Mouse (Mus musculus): ENCODE data around the gene Lzic.
"Not testable (repeated sequence)": the region's sequence is repeated elsewhere in the genome, so short reads cannot be mapped to it uniquely, and the experiment has no call there.

Gene Lzic

DNA sequence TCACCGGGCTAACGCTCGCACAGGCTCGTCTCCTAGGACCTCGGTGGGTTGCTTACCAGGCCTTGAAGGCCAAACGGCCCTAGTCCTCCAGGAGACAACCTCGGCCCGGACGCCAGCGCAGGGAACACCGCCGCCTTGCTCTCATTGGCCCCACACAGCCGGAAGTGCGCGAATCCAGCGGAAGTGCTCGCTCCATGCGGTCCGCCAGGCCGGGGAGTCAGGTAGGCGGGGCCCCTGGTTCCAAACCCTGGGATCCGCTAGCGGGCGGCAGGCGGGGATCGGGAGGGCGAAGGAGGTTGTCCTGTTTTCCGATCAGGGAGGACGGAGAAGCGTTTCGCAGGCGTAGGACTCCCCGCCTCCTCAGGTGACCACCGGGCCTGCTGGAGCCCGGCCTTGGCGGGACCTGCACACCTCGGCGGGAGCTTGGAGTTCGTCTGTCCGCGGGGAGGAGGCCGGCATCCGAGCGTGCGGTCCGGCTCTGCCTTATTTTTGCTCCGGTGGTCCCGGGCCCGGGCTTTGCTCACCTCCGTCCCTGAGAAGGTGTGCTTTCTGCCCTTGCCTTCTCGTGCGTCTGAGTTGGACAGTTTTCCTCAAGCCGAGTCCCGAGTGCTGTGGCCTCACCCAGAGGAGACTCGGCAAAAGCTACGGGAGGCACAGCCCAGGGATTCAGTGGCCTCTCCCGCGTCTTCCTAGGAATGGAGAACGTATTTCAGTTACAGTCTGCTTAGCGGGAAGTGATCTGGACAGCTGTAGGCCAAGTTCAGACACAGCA, at the start of gene Lzic, which contains the start of gene Nmnat1:
TSS of gene Lzic (plus strand) at position 177 of the 772 bp plus-strand sequence.
TSS of gene Nmnat1 (minus strand) at position 150 of the 772 bp plus-strand sequence.
- peak; percentile 89 for DNase-seq

DNA sequence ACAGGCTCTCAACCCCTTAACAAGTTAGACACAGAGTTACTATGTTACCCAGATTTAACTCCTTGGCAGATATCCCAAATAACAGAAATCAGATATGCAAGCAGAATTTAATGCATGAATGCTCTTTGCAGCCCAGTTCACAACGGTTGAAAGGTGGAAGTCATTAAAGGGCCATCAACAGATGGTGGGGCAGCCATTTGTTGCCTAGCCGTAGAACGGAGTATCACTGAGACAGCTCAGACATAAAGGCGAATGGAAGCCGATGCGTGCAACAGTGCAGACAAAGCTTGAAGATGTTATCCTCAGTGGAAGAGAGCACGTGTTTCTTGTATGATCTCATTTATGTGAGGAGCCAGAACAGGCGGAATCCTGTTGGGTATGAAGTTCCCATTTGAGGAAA, 44.5 kb upstream of the Lzic start:
- DNase-seq, result no peak

DNA sequence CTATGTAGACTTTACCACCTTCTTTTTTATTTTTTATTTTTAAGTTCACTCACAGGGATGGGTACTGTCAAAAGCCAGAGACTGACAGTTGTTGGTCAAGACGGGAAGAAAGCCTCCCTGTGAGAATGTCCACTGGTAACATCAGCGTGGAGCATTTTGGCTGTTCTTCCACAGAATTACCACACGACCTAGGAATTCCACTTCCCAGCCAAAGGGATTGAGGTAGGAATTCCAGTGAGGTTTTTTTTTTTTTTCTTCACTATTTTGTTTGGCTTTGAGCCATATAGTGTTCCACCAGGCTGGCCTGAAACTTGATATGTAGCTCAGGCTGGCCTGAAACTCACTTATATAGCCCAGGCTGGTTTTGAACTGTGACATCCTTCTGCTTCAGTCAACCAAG, 42.6 kb upstream of the Lzic start:
- no peak for DNase-seq

DNA sequence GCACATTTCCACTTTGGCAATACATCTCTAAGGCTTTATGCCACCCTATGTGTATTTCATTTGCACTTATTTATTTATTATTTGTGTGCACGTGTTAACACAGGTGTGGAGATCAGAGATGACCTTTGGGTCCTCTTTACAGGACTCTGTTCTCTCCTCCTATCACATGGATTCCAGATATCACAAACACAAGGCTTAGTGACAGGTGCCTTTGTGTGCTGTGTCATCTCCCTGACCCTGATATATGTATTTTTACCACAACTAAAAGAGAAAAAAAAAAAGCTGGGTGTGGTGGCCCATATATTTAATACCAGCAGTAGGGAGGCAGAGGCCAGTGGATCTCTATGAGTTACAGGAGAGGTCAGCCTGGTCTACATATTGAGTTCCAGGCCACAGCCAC, 40.6 kb upstream of the Lzic start:
- DNase-seq, result no peak

DNA sequence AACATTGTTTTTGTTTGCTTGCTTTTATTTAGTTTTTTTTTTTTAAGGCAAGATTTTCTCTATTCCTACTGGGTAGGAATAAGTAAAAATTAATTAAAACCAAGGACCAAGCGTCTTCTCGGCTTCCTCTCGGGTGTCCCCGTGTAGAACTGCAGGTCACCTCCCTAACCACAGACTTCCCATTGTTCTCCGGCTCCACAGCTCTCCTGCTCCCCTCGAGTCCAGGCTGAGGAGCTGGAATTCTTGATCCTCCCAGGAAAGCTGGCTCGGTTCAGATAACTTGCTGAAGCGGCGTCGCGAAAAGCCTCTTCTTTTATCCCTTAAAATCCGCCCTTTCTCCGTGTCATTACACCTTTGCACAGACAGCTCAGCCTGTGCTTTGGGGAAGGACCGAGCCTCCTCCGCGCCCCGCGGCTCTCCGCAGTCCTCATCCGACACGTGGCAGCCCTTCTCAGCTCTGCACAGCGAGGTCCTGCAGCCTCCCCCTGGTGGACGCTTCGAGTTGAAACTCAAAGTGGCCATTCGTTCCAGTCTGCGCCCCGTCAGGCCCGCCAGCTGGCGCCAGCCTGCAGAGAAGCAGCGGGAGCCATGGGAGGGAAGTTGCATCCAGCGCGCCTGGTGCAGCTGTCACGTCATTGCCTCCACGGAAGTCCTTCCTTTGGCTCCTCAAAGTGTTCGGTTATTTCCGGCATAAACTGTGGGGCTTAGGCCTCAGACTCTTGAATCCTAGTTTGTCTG, 39.9 kb upstream of the Lzic start:
- peak; percentile 87 for DNase-seq

DNA sequence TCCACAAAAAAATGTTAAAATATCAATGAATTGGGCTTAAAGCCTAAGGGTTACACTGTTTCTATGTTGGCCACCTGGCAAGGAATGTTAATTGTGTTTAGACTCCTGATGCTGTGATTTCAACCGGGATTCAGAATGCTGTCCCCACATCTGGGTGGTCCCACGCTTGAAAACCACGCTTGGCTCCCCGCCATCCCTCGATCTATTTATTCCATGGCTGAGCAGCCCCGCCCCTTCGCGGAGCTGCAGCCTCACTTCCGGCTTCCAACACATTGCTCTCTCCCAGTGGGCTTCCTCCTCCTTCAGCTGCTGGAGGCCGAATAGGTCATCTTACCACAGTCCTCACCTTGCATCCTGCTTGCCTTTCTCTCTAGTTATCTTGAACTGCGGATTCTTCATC, 39.2 kb upstream of the Lzic start:
- DNase-seq, result peak; percentile 40

DNA sequence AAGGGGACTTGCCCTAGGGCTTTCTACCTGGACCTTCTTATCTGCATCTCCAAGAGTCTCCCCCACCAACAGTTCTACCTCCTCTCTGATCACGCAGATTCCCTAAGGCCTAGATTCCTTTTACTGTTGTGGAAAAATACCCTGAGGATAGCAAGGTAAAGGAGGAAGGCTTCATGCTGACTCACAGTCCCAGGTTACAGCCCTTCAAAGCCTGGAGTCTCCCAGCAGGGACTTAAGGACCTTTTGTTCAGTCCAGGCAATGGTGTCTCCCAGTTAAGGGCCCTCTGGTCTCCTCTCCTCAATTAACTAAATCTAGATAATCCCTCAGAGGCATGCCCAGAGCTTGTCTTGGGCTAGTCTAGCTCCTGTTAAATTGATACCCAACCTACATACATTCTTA, 38.7 kb upstream of the Lzic start:
- no peak for DNase-seq

DNA sequence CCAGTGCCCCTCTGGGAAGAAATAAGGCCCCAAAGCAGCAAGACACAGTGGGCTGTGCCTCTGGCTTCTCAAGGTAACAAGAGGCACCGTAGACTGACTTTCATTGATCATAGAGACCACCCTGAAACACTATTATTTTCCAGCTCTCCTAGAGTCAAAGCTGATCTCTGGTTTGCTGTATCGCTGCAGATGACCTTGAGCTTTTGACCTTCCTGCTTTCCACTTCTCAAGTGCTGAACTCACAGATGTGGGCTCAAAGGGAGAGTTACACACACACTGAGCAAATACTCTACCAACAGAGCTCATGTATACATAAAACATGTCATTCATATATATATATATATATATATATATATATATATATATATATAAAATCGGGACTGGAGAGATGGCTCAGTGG, 34.4 kb upstream of the Lzic start:
- DNase-seq, result no peak

DNA sequence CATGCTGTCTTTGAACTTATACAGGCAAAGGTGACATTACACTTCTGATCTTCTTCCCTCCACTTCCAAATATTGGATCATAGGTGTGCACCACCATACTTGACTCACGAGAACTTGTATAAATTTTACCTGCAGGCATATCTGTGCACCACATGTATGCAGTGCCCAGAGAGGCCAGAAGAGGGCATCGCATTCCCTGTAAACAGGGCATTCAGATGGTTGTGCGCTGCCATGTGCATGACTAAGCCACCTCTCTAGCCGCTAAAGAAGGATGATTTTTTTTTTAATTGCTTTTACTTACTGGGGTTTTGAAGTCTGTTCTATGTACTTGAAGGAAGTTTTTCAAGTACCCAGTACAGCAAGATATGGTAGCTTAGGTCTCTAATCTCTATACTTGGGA, 31.4 kb upstream of the Lzic start:
- DNase-seq, result peak; percentile 85

DNA sequence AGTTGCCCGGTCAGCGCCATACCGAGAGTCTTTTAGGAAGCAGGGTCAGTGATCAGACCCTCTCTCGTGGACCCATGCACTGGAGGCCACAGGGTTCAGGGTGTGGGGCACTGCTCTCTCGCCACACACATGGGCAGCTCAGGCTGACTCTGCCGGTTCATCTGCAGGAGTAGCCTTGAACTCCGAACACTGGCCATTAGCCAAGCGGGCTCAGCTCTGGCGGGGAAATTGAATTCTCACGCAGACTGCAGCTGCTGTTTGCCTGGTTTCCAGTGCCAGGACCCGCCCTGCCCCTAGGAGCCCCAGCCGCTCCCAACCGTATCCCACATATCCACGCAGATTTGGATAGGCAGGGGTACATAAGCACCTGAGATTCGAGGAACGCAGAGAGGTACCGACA, 30.8 kb upstream of the Lzic start:
- DNase-seq, result no peak

DNA sequence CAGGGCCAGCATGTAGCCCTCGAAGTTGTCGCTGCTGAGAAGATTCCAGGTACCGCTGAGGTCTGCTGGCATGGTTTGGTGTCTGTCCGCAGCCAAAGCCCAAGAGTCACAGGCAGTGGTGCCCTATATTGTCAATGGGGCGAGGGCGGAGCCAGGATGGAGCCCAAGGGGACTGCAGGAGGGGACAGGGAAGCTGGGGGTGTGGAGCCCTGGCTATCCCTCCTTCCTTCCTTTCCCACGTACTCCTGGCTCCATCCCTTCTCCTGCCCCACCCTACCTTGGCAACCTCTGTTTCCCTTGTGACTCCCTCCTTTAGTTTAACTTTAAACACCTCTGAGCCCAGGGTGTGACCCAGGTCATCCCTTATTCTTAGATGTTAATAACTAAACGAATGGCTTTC, 30.1 kb upstream of the Lzic start, which contains the start of gene Rbp7:
TSS of gene Rbp7 (minus strand) at position 100 of the 400 bp plus-strand sequence.
- DNase-seq, result no peak

DNA sequence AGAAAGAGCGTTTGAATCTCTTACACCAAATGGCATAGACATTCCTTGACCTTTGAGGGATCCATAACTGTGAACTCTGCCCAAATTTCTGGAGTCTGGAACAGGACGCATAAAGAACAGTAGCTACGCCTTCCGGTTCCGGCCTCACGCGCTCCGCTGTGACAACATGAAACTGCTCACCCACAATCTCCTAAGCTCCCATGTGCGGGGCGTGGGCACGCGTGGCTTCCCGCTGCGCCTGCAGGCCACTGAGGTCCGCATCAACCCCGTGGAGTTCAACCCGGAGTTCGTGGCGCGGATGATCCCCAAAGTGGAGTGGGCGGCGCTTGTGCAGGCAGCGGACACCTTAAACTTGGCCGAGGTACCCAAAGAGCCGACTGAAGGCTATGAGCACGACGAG, 27.9 kb upstream of the Lzic start:
- DNase-seq, result not testable (repeated sequence)

DNA sequence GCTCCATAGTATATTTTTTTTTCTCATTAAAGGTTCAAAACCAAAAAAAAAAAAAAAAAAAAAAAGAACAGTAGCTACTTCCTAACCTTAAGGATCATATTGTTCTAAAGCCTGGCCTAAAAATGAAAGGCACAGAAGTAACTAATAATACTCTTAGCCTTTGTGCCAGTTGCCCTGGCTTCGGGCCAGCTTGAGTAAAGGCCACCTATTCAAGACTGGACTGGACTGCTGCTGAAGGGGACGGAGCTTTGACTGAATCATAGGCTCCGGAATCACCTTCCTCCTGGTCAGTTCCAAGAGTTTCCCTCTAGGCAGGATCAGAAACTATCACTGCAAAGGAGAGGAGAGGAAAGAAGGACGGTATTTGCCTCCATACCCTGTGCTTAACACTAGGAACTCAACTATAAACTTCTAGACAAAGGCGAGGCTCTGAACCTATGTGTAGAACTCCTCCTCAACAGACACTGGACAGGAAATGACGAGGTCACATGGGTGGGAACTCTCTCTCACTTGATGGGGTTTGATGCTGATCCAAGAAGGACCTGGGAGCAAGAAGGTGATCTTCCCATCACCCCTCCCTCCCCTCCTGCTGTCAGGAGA, 27.1 kb upstream of the Lzic start:
- DNase-seq, result no peak

DNA sequence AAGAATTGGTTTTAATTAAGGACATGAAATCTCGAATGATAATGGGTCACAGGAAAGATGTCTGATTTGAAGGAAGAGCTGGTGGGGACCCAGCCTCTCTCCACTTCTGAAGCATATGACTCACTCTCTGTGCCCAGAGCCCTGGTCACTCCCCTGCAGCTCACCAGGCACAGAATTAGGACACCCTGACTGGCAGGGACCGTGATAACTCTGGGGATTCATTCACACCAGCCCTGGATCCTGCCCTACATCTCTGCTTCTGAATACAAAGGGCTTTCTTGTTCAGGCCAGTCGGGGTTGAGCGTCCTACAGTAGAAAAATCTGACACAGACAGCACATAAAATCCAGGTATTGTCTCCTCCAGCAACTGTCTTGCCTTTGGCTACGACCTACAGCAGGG, 26.5 kb upstream of the Lzic start:
- no peak for DNase-seq

DNA sequence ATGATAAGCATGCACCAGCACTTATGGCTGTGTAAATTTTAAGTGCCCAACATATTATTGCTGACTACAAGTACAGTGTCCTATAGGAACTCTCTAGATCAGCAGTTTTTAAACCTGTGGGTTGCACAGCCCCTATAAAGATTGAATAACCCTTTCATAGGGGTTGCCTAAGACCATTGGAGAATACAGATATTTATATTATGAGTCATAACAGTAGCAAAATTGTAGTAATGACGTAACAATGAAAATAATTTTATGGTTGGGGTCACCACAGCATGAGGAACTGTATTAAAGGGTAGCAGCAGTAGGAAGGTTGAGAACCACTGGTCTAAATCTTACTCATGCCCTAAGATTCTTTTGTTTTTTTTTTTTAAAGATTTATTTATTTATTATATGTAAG, 25.6 kb upstream of the Lzic start:
- no peak for DNase-seq

DNA sequence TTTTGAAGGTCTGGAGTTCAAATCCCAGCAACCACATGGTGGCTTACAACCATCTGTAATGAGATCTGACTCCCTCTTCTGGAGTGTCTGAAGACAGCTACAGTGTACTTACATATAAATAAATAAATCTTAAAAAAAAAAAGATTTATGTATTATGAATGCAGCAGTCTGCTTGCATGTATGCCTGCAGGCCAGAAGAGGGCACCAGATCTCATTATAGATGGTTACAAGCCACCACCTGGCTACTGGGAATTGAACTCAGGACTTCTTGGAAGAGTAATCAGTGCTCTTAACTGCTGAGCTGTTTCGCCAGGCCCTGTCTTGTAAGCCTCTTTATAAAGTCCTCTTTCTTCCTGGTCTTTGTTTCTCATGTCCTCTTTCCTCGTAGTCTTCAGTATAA, 24.6 kb upstream of the Lzic start:
- DNase-seq, result not testable (repeated sequence)

DNA sequence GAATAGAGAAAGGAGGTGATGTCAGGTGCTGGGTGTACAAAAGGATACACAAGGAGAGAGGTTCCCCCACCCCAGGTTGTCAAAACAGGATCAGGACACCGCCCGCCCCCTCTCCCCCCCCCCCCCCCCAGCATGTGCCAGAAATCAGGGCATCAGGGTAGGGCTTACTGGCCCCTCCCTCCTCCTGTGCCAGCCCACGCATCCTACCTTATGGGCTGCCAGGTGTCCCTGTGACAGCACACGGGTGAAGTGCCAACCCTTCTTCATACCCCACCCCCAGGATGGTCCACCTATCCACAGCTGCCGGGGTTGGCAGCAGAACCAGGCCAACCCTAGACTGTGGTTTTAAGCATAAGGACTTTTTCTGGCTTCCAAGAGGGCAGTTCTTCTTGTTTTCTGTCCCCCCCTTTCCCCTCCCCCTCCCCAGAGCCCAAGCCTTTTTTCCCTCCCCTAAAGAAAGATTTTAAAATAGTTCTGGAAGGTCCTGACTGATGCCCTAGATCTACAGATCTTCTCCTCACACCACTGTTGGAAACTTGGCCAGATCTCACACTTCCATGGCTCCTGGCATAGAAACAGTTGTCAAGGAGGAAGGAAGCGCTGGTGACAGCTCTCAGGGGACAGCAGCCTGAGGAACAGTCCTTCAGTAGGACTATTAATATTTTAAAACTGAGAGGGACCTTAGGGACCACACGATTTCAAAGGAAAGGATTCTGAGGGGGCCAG, 23.3 kb upstream of the Lzic start:
- DNase-seq, result no peak

DNA sequence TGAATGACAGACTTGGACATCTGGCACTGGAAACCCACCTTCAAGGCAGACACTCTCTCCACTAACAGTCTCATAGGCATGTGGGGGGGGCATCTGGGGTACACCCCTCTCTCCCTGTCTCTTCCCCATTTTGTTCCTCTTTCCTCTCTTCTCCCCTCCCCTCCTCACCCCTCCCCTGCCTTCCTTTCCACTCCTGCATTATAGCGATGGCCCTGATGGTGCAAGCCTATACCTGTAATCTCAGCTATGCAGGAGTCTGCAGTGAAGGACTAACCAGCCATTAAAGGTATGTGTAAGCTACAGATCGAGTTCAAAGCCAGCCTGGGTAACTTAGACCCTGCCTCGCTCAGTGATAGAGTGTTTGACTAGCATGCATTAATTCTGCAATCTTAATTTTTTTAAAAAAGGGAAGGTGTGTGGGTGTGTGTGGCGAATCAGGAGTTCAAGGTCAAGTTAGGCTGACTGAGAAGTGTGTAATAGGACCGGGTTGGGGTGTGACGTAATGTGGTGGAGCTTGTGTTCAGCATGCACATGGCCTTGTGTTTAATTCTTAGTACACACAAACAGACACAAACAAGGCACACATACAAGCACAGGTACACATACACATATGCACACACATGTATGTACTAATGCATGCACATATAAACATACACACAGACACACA, 22.6 kb upstream of the Lzic start:
- DNase-seq, result no peak

DNA sequence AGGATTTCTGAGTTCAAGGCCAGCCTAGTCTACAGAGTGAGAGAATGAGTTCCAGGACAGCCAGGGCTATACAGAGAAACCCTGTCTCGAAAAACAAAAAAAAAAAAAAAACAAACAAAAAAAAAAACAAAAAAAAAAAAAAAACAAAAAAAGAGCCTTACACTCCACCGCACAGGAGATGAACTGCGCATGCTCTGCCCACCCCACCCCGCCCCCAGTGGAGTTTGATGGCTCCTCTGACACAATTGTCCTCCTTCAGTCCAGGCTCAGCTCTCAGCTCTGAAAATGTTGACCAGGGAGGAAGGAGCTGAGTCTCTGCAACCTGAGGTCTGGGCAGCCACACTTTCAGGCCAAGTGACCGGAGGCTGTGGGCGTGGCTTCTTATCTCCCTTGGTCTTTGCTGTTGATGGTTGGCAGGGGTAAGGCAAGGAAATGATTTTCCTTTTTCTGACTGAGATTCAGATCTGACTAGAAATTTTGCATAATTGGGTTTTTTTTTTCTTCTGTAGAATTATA, 21.5 kb upstream of the Lzic start:
- no peak for DNase-seq

DNA sequence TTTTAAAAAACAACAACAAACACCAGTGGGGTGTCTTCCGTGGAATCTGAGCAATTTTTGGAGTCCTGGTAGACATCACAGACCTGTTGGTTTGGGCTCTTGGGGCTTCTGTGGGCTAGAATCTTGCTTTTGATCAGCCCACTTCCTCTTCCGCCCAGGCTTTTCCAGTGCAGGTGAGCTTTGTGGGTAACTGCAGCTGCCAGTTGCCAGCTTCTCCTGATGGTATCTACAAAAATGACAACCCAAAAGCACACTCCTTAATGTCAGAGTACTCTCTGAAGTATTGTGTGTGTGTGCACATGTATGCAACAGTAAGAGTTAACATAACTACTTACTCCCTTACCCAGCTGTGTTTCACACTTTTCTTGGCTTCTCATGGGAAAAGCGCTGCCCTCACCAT, 15.5 kb upstream of the Lzic start:
- peak; percentile 88 for DNase-seq

DNA sequence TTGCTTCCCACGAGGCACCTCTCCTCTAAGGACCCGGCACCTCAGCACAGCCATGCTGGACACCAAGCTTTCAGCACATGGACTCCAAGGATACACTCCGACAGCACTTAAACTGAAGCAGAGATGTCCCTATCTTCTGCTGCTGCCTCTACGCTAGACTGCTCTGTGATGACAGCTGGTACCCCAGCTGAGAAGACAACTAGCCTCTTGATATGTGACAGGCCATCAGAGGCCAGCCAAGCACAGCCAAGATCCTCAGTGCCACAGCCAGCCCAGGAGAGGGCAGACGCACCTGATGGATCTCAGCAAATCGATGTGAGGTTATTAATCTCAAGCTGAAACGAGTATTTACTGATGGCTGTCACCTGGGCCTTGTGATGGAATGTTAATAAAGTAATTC, 9.9 kb upstream of the Lzic start:
- DNase-seq, result no peak

DNA sequence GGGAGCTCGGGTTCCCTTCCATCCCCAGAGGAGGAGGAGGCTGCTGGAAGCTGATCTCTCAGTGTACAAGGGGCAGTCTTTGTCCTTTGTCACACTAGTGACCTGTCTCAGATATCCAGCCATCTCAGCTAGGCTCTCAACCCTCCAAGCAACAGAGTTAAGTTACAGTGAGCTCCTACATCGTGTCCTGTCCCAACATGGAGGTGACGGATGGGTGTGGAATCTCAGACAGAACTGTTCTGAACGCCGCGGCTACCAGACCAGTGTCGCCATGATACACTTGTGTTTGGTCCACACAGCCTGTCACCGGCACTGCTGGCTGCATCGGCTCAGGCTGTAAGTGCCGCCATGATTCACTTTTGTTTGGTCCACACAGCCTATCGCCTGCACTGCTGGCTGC, 8.0 kb upstream of the Lzic start, which contains the start of gene Tmem274:
TSS of gene Tmem274 (plus strand) at position 301 of the 400 bp plus-strand sequence.
- DNase-seq, result no peak
